Mouse (Mus musculus): ENCODE results near the gene Rhbg. TPM values are rescaled to one million over a fixed set of nuclear protein-coding genes. Genes with fewer than 3 reads are reported as not detected.
A peak's percentile ranks its signal among the peaks of the same experiment; 100 is the strongest.

The Rhbg gene
- total RNA-seq, 2 experiments from 2014 or later: not detected

DNA sequence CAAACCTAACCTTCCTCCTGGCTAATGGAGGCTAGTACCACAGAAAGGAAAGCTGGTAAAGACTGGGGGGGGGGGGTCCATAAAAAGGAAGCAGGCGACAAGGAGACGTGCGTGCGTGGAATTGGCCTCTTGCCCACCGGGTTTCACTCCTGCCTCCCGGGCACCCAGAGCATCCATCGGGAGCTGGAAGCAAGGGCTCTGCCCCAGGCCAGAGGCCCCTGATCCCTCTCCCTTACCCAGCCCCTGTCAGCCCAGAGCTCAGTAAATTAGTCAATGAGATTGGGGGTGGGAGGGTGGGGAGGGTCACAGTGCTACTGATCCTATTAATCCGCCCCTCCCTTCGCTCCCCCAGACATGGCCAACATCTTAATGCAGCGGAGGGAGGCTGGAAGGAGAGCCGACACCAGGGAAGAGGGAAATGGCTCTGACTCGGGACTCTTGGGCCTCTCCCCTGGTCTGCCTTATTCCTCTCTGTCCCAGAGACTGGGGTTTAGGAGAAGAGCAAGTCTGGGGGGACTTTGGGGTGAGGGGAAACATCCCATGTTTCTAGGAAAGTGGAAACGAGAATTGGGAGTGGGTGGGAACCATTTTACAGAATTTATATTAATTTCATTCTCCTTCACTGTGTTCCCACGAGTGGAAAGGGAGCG lies 46.9 kb downstream of the Rhbg start:
- DNase-seq (ENCODE audit: low spot score in 2 of 2): peak in 1 of 2 experiments; percentile 20
- no peak for TF ChIP-seq CTCF (conservative IDR thresholded peaks at IDR 0.05)

DNA sequence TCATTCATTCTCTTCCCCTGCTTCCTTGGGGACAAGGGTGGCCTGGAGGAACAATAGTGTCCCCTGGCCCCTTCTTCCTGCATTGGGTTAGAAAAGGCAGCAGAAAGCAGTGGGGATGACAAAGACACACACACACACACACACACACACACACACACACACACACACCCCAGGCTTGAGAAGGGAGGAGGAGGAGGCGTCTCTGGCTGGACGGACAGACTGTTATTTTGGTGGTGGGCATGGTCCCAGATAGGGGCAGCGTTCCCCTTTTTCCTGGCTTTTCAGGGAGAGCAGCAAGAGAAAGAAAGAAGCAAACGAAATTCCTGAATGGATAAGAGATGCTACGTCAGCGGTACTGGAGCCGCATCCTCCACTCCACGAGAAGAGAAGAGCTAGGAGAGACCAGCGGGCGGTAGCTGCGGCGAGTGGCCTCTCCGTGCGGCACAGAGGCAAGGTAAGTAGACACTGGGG lies 47.6 kb downstream of the Rhbg start:
- DNase-seq (ENCODE audit: low spot score in 2 of 2): peak in 1 of 2 experiments; percentile 71
- Histone ChIP-seq H3K4me3 (peak overlapping the region; percentile 81), H3K27ac (peak overlapping the region; percentile 99)
- TF ChIP-seq CTCF (conservative IDR thresholded peaks at IDR 0.05): no peak

More for the DNA sequence above, 46.9 kb downstream of the Rhbg start:
- peak overlapping the region; percentile 81 for H3K4me3 ChIP-seq
- H3K27ac ChIP-seq: peak overlapping the region; percentile 99

DNA sequence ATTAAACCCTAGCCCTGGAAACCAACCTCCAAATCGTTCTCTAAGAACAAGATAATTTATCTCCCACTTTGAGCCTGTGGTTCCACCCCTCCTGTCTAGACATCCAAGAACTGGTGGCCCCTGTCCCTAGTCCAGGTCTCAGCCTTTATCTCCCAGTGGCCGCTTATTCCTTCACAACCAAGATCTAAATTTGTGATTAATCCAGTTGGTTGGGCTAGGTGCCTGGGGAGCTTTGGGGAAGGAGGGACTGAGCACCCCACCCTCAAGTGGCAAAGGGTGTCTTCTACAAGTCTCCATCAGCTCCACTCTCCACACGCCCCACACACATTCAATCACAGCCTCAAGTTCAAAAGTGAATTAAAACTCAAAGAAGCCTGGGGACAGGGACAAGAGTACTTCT lies 48.0 kb downstream of the Rhbg start:
- H3K4me3 ChIP-seq: peak overlapping the region; percentile 81
- peak in 1 of 2 experiments; percentile 13 for DNase-seq (ENCODE audit: low spot score in 2 of 2)
- H3K27ac ChIP-seq: peak overlapping the region; percentile 99
- no peak for TF ChIP-seq CTCF (conservative IDR thresholded peaks at IDR 0.05)

- H3K4me3 ChIP-seq: peak overlapping the region; percentile 81
- TF ChIP-seq CTCF (conservative IDR thresholded peaks at IDR 0.05): no peak
- DNase-seq (ENCODE audit: low spot score in 2 of 2): peak in 1 of 2 experiments; percentile 34
- H3K27ac ChIP-seq: peak overlapping the region; percentile 99
Measured at GRCm38 (mm10) chr3:88205563-88206491, 48.7 kb downstream of the Rhbg start.

DNA sequence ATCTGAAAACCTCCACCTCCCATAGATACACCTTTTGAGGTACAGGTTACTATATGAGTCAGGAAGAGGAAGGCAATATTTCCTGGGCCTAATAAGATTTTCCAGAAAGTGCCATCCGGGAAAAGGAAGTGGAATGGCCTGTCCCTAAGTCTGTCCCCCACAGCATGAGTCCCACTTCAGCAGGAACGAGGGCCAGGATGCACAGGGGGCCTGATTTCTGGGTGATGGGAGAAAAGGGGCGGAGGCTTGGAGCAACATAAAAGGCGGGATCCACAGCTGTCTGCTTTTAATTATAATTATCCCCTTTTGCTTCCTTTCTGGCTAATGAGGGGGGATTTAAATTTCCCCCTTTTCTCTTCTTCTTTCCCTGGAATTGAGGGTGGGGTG lies 49.3 kb downstream of the Rhbg start:
- peak in 1 of 2 experiments; percentile 23 for DNase-seq (ENCODE audit: low spot score in 2 of 2)
- Histone ChIP-seq H3K4me3 (no peak overlapping the region), H3K27ac (peak overlapping the region; percentile 99)
- TF ChIP-seq CTCF (conservative IDR thresholded peaks at IDR 0.05): no peak

DNA sequence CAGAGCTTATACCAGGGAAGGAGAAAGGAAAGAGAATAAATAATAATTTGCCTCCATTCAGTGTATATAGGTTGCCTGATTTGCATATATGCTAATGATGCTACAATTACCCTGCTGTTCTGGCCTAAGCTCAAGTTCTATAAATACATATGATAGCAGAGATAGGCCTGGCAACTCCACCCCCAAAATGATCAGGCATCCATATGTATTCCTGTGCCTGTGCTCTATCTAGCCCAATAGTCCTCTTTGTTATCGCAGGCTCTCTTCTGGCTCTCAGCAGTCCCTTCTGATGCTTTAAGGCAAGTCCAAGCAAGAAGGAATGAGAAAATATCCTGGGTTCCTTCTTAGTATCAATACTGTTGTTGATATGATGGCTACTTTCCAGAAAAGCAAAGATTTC lies 49.8 kb downstream of the Rhbg start:
- no peak for TF ChIP-seq CTCF (conservative IDR thresholded peaks at IDR 0.05)
- no peak for DNase-seq (ENCODE audit: low spot score in 2 of 2)
- H3K4me3 ChIP-seq: no peak overlapping the region
- peak overlapping the region; percentile 99 for H3K27ac ChIP-seq

DNA sequence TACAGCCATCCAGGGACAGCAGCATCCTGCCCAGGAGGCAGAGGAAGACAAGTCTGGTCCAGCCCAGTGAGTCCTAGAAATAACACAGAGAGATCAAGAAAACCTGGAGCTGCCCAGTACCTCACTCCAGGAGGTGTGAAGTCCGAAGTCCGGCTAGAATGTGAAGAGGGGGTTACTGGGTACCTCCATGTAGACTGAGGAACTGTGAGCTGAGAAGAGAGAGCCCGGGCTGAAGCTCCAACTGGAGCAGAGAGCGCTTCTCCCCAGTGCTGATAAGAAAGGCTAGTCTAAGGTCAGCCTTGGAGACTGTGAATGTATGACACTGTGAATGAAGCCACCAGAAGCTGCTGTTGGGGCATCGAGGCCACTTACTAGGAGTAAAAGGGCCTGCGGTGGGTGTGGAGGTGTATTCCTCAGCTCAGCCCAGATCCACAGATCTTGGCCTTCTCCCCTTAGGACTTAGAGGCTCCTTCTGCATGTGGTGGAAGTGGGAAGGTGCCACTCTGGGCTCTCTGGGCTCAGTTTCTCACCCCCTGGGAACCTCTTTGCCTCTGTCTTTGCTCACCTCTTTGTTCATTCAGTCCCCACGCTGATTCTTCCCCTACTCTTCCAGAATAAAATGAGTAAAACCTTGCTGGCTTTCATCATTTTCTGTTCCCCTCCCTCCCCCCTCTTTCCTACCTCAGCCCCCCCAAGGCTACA lies 50.4 kb downstream of the Rhbg start:
- H3K27ac ChIP-seq: peak overlapping the region; percentile 99
- H3K4me3 ChIP-seq: no peak overlapping the region
- no peak for DNase-seq (ENCODE audit: low spot score in 2 of 2)
- no peak for TF ChIP-seq CTCF (conservative IDR thresholded peaks at IDR 0.05)

GRCm38 (mm10) chr3:88203456-88203855 lies 51.1 kb downstream of the Rhbg start:
- TF ChIP-seq CTCF (conservative IDR thresholded peaks at IDR 0.05): no peak
- Histone ChIP-seq H3K27ac (peak overlapping the region; percentile 99), H3K4me3 (no peak overlapping the region)
- no peak for DNase-seq (ENCODE audit: low spot score in 2 of 2)

DNA sequence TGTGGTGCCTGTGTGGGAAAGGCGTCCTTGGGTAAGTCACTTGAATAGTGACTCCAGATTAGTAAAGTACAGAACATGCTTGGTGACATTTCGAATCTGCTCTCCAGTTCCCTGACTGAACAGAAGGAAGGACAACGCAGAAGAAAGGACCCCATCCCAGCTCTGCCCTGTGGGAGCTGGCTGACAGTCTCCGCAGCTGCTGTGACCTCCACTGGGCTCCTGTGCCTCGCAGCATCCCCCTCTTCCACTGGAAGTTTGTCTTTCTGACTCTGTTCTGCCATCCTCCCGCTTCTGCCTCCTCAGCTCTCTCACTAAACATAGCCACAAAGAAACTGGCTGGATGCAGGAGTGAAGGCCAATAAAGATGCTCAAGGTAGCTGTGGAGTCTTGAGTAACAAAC lies 51.5 kb downstream of the Rhbg start:
- peak overlapping the region; percentile 99 for H3K27ac ChIP-seq
- no peak for DNase-seq (ENCODE audit: low spot score in 2 of 2)
- no peak for TF ChIP-seq CTCF (conservative IDR thresholded peaks at IDR 0.05)
- peak overlapping the region; percentile 73 for H3K4me3 ChIP-seq

- H3K27ac ChIP-seq: peak overlapping the region; percentile 99
- no peak for TF ChIP-seq CTCF (conservative IDR thresholded peaks at IDR 0.05)
- H3K4me3 ChIP-seq: peak overlapping the region; percentile 73
- no peak for DNase-seq (ENCODE audit: low spot score in 2 of 2)
Measured at GRCm38 (mm10) chr3:88201640-88202039, 52.9 kb downstream of the Rhbg start.

- no peak for TF ChIP-seq CTCF (conservative IDR thresholded peaks at IDR 0.05)
Measured at GRCm38 (mm10) chr3:88200972-88201330, 53.6 kb downstream of the Rhbg start.

GRCm38 (mm10) chr3:88200161-88200971 lies 54.1 kb downstream of the Rhbg start:
- no peak for DNase-seq (ENCODE audit: low spot score in 2 of 2)
- TF ChIP-seq CTCF (conservative IDR thresholded peaks at IDR 0.05): peak; percentile 49

More at GRCm38 (mm10) chr3:88200972-88201330, 53.6 kb downstream of the Rhbg start:
- Histone ChIP-seq H3K27ac (peak overlapping the region; percentile 99), H3K4me3 (peak overlapping the region; percentile 73)
- no peak for DNase-seq (ENCODE audit: low spot score in 2 of 2)

More at GRCm38 (mm10) chr3:88200161-88200971, 54.1 kb downstream of the Rhbg start:
- H3K4me3 ChIP-seq: peak overlapping the region; percentile 73
- H3K27ac ChIP-seq: peak overlapping the region; percentile 99

Data from layer of hippocampus, adult 2 months (tissue).